Mouse (Mus musculus) myocyte (in vitro differentiated cells): ENCODE results near the gene Pald1.

Source experiments
- POLR2A ChIP-seq: IDR thresholded peaks from one replicate; pipeline ENCODE4 v1.6.1; 2011; ENCODE audit warnings: low read depth, mild to moderate bottlenecking, control low read depth, moderate library complexity; ENCODE audit not compliant: insufficient read length
- USF1 ChIP-seq: IDR thresholded peaks from one replicate; pipeline ENCODE4 v1.6.1; 2011; ENCODE audit warnings: low read depth, mild to moderate bottlenecking, control low read depth, moderate library complexity

- TF ChIP-seq USF1, result no peak
- no peak for TF ChIP-seq POLR2A
These were observed 1.8 kb upstream of the Pald1 start for GRCm38 (mm10) chr10:61385174-61385573.
